Mouse (Mus musculus) CH12.LX (cell line): ENCODE data around the gene Grik5. TPM values are rescaled to one million over a fixed set of nuclear protein-coding genes. Genes with fewer than 3 reads are reported as not detected.

ENCODE experiments used
- DNase-seq: peaks from one replicate; pipeline ENCODE4 v3.0.0-alpha.2; 2013; ENCODE audit errors: extremely low read depth
- H3K27ac ChIP-seq: 2 replicates; pipeline ENCODE4 v1.5.1; 2012; ENCODE audit warnings: low read depth, mild to moderate bottlenecking, control low read depth, moderate library complexity; ENCODE audit not compliant: insufficient read depth
- H3K27me3 ChIP-seq: replicated peaks from 2 replicates; pipeline ENCODE3; 2012; ENCODE audit warnings: inconsistent platforms
- H3K36me3 ChIP-seq, 2 experiments: replicated peaks in 1 of 2; 2 replicates each; pipeline versions ENCODE3 to v1.6.1; 2012; ENCODE audit warnings: inconsistent platforms in 1 of 2, low read length in 1 of 2, mild to moderate bottlenecking in 1 of 2, mixed read lengths in 1 of 2, moderate library complexity in 1 of 2; ENCODE audit not compliant: control insufficient read depth in 1 of 2, insufficient read depth in 1 of 2
- H3K4me1 ChIP-seq, 2 experiments: 2 replicates each; pipeline ENCODE4 v1.6.1; 2012; ENCODE audit warnings: inconsistent platforms in 1 of 2, moderate library complexity in 1 of 2; ENCODE audit not compliant: insufficient read depth in 2 of 2, control insufficient read depth in 1 of 2
- H3K4me2 ChIP-seq: 2 replicates; pipeline ENCODE4 v1.6.1; 2012; ENCODE audit warnings: low read depth, mild to moderate bottlenecking, control low read depth; ENCODE audit not compliant: poor library complexity, insufficient read depth, severe bottlenecking
- H3K4me3 ChIP-seq, 3 experiments: fragments of 150-350 bp in 1 of 3; sonication (generic) in 1 of 3; replicated peaks in 1 of 3; 2 replicates each; pipeline versions ENCODE3 to v1.5.1; 2011 to 2012; ENCODE audit warnings: low read depth in 2 of 3, low read length in 2 of 3, mild to moderate bottlenecking in 2 of 3, moderate library complexity in 2 of 3, control low read depth in 1 of 3, improper control_type of control experiment in 1 of 3, inconsistent platforms in 1 of 3, mixed read lengths in 1 of 3; ENCODE audit not compliant: poor library complexity in 1 of 3
- H3K79me2 ChIP-seq: replicated peaks from 2 replicates; pipeline ENCODE4 v1.6.1; 2012; ENCODE audit warnings: mild to moderate bottlenecking, moderate library complexity; ENCODE audit not compliant: control insufficient read depth, poor library complexity, insufficient read depth, severe bottlenecking; ENCODE audit errors: extremely low read depth
- H3K9ac ChIP-seq: 2 replicates; pipeline ENCODE4 v1.6.1; 2012; ENCODE audit warnings: low read depth, mild to moderate bottlenecking, control low read depth, moderate library complexity; ENCODE audit not compliant: insufficient read depth
- H3K9me3 ChIP-seq: replicated peaks from 2 replicates; pipeline ENCODE3; 2012; ENCODE audit warnings: low read length, inconsistent platforms, mixed read lengths
- CHD2 ChIP-seq: IDR thresholded peaks from 2 replicates; pipeline ENCODE4 v1.6.1; 2011; ENCODE audit warnings: low read length, improper control_type of control experiment
- CTCF ChIP-seq, 2 experiments: IDR thresholded peaks in 1 of 2; conservative IDR thresholded peaks in 1 of 2; 2 replicates each; pipeline ENCODE4 v1.5.1; 2011 to 2012; ENCODE audit warnings: low read depth in 2 of 2, low read length in 2 of 2, improper control_type of control experiment in 1 of 2, inconsistent platforms in 1 of 2, mild to moderate bottlenecking in 1 of 2, moderate library complexity in 1 of 2
- GABPA ChIP-seq: IDR thresholded peaks from 2 replicates; pipeline ENCODE4 v1.6.1; 2012; ENCODE audit warnings: low read depth, low read length, improper control_type of control experiment, inconsistent platforms; ENCODE audit not compliant: insufficient replicate concordance
- HCFC1 ChIP-seq: IDR thresholded peaks from 2 replicates; pipeline ENCODE4 v1.6.1; 2012; ENCODE audit warnings: low read depth, mild to moderate bottlenecking, inconsistent platforms, low read length, improper control_type of control experiment
- JUN ChIP-seq: IDR thresholded peaks from 2 replicates; pipeline ENCODE4 v1.6.1; 2011; ENCODE audit warnings: low read depth, mild to moderate bottlenecking, low read length, improper control_type of control experiment, moderate library complexity; ENCODE audit not compliant: insufficient read depth
- KAT2A ChIP-seq: IDR thresholded peaks from 2 replicates; pipeline ENCODE4 v1.6.1; 2012; ENCODE audit warnings: low read length, improper control_type of control experiment, inconsistent platforms; ENCODE audit not compliant: insufficient replicate concordance
- MAZ ChIP-seq: IDR thresholded peaks from 2 replicates; pipeline ENCODE4 v1.6.1; 2012; ENCODE audit warnings: low read depth, mild to moderate bottlenecking, inconsistent platforms, low read length, improper control_type of control experiment, moderate library complexity
- MEF2A ChIP-seq: IDR thresholded peaks from 2 replicates; pipeline ENCODE4 v1.6.1; 2014; ENCODE audit warnings: low read depth, mild to moderate bottlenecking, inconsistent platforms, low read length, improper control_type of control experiment, borderline replicate concordance
- MXI1 ChIP-seq: IDR thresholded peaks from 2 replicates; pipeline ENCODE4 v1.6.1; 2011; ENCODE audit warnings: mild to moderate bottlenecking, low read depth, low read length, improper control_type of control experiment
- MYC ChIP-seq: IDR thresholded peaks from 2 replicates; pipeline ENCODE4 v1.6.1; 2011; ENCODE audit warnings: low read depth, mild to moderate bottlenecking, improper control_type of control experiment, low read length
- NELFE ChIP-seq: IDR thresholded peaks from 2 replicates; pipeline ENCODE4 v1.6.1; 2011; ENCODE audit warnings: low read depth, low read length, improper control_type of control experiment
- NRF1 ChIP-seq: IDR thresholded peaks from 2 replicates; pipeline ENCODE4 v1.6.1; 2014; ENCODE audit warnings: low read depth, mild to moderate bottlenecking, inconsistent platforms, low read length, improper control_type of control experiment, moderate library complexity
- PAX5 ChIP-seq: IDR thresholded peaks from 2 replicates; pipeline ENCODE4 v1.6.1; 2012; ENCODE audit warnings: low read length, inconsistent platforms, mixed read lengths
- POLR2AphosphoS2 ChIP-seq: IDR thresholded peaks from 2 replicates; pipeline ENCODE4 v1.6.1; 2011; ENCODE audit warnings: low read depth, low read length, improper control_type of control experiment
- RCOR1 ChIP-seq: conservative IDR thresholded peaks from 2 replicates; pipeline ENCODE4 v1.6.1; 2012; ENCODE audit warnings: low read depth, mild to moderate bottlenecking, inconsistent platforms, low read length, improper control_type of control experiment
- TBP ChIP-seq: conservative IDR thresholded peaks from 2 replicates; pipeline ENCODE4 v1.6.1; 2011; ENCODE audit warnings: low read depth, low read length, improper control_type of control experiment
- ZC3H11A ChIP-seq: IDR thresholded peaks from 2 replicates; pipeline ENCODE4 v1.6.1; 2012; ENCODE audit warnings: low read depth, mild to moderate bottlenecking, inconsistent platforms, low read length, improper control_type of control experiment
- ZKSCAN1 ChIP-seq: IDR thresholded peaks from 2 replicates; pipeline ENCODE4 v1.6.1; 2012; ENCODE audit warnings: low read depth, inconsistent platforms, low read length, improper control_type of control experiment, borderline replicate concordance
- ZNF384 ChIP-seq: IDR thresholded peaks from 2 replicates; pipeline ENCODE4 v1.6.1; 2012; ENCODE audit warnings: low read depth, low read length, improper control_type of control experiment, inconsistent platforms
- dilution Hi-C: fragments of 300-500 bp; cut with MboI; formaldehyde crosslinking; loops from 2 replicates; pipeline ENCODE4 v1.14.3; 2020; ENCODE audit warnings: low sequenced_read_pairs; ENCODE audit not compliant: extremely low pct_unique_long_range_greater_than_20kb, extremely low pct_ligation_motif_present
- in situ Hi-C: fragments of 300-500 bp; cut with MboI; formaldehyde crosslinking; loops from 3 replicates; pipeline ENCODE4 v1.14.3; 2019; ENCODE audit warnings: low sequenced_read_pairs, low pct_ligation_motif_present, low pct_unique_long_range_greater_than_20kb, mixed read lengths
- polyA plus RNA-seq: library from polyadenylated mRNA; unstranded; fragments of >175 nt; gene quantifications from 2 replicates; pipeline ENCODE4 v1.2.1, GENCODE M21; 2012; ENCODE audit warnings: low read depth; ENCODE audit not compliant: insufficient read length
- total RNA-seq, 2 experiments: library from RNA; depleted of rRNA; stranded (reverse); fragments of 300-350 nt in 1 of 2; fragments of >200 nt in 1 of 2; gene quantifications; 2 replicates each; pipeline ENCODE4 v1.2.3; 2012 to 2014

The Grik5 gene
- total and polyA plus RNA-seq, 3 experiments: 1.0 to 2.1 (median 1.5) TPM

GRCm38 (mm10) chr7:25034796-25035195, 37.4 kb downstream of the Grik5 start:
- no peak overlapping the region for H3K27ac ChIP-seq
- H3K4me2 ChIP-seq: no peak overlapping the region
- no peaks in the 10 kb centered on the region for H3K27me3 ChIP-seq
- no peak for TF ChIP-seq CTCF (conservative IDR thresholded peaks at IDR 0.05 in 1 of 2, IDR thresholded peaks at IDR 0.05 in 1 of 2; ENCODE audit: low read depth in 2 of 2, low read length in 2 of 2)
- no peak for TF ChIP-seq RCOR1
- TF ChIP-seq MXI1: no peak
- TF ChIP-seq KAT2A: no peak
- no peak for TF ChIP-seq ZC3H11A
- no peak for TF ChIP-seq JUN
- no peak for TF ChIP-seq ZNF384
- TF ChIP-seq ZKSCAN1: no peak
- no peak for TF ChIP-seq GABPA
- TF ChIP-seq PAX5: no peak
- no peak for TF ChIP-seq CHD2
- no peak for TF ChIP-seq TBP
- no peak for TF ChIP-seq MAZ
- no peaks in the 10 kb centered on the region for H3K79me2 ChIP-seq
- no peaks in the 10 kb centered on the region for H3K4me1 ChIP-seq
- DNase-seq: no peak
- no peak overlapping the region for H3K4me3 ChIP-seq
- dilution Hi-C loops: no loop called here
- H3K36me3 ChIP-seq: no peaks in the 10 kb centered on the region
- no peaks in the 10 kb centered on the region for H3K9me3 ChIP-seq
- in situ Hi-C loops: no loop called here
- no peak overlapping the region for H3K9ac ChIP-seq

GRCm38 (mm10) chr7:25031528-25031927, 40.6 kb downstream of the Grik5 start:
- H3K36me3 ChIP-seq: peaks cover 0 to 3% of the 10 kb centered on the region in 2 experiments
- peaks cover 0 to 7% of the 10 kb centered on the region in 2 experiments; a peak in 1 of 4 replicates for H3K4me1 ChIP-seq
- no peak overlapping the region for H3K4me2 ChIP-seq
- no peaks in the 10 kb centered on the region for H3K79me2 ChIP-seq
- dilution Hi-C loops: no loop called here
- no peak overlapping the region for H3K27ac ChIP-seq
- H3K4me3 ChIP-seq: no peak overlapping the region
- no peak for DNase-seq
- no peaks in the 10 kb centered on the region for H3K27me3 ChIP-seq
- no peak overlapping the region for H3K9ac ChIP-seq
- TF ChIP-seq HCFC1: no peak
- TF ChIP-seq MAZ: no peak
- no peak for TF ChIP-seq MYC
- TF ChIP-seq NRF1: no peak
- TF ChIP-seq POLR2AphosphoS2: no peak
- no peak for TF ChIP-seq MEF2A
- no peak for TF ChIP-seq NELFE
- in situ Hi-C loops: no loop called here
- H3K9me3 ChIP-seq: no peaks in the 10 kb centered on the region
